Mouse (Mus musculus) stomach, embryonic 15.5 days (tissue): ENCODE measurements at regions not wholly inside any gene's neighbourhood (a gene's known extent, or its start where the extent isn't known, plus 50 kb on each side); places are given as distances from the start of the nearest gene placed in this dataset.

Experiments used
- ATAC-seq: fragments of 200-750 bp; cut with Nextera tagmentation; 2 replicates; pipeline ENCODE4 v1.8.0; 2017; ENCODE audit warnings: low read depth, moderate number of reproducible peaks, moderate TSS enrichment; ENCODE audit not compliant: insufficient read depth, low FRiP score
- H3K27ac ChIP-seq: fragments of 300-500 bp; sonication (generic); 2 replicates; pipeline ENCODE4 v1.5.1; 2015; ENCODE audit warnings: mild to moderate bottlenecking, inconsistent platforms
- H3K27me3 ChIP-seq: fragments of 300-500 bp; sonication (generic); replicated peaks from 2 replicates; pipeline ENCODE4 v1.6.1; 2015; ENCODE audit warnings: inconsistent platforms
- H3K36me3 ChIP-seq: fragments of 300-500 bp; sonication (generic); 2 replicates; pipeline ENCODE4 v1.6.1; 2015; ENCODE audit warnings: inconsistent platforms
- H3K4me1 ChIP-seq: fragments of 300-500 bp; sonication (generic); 2 replicates; pipeline ENCODE4 v1.6.1; 2015; ENCODE audit warnings: inconsistent platforms
- H3K4me2 ChIP-seq: fragments of 300-500 bp; sonication (generic); 2 replicates; pipeline ENCODE4 v1.6.1; 2015; ENCODE audit warnings: mild to moderate bottlenecking, inconsistent platforms
- H3K4me3 ChIP-seq: fragments of 300-500 bp; sonication (generic); replicated peaks from 2 replicates; pipeline ENCODE4 v1.5.1; 2015; ENCODE audit warnings: inconsistent platforms
- H3K9ac ChIP-seq: fragments of 300-500 bp; sonication (generic); 2 replicates; pipeline ENCODE4 v1.6.1; 2015; ENCODE audit warnings: inconsistent platforms
- H3K9me3 ChIP-seq: fragments of 300-500 bp; sonication (generic); 2 replicates; pipeline ENCODE4 v1.6.1; 2016; ENCODE audit warnings: inconsistent platforms
- WGBS: fragments of 180-500 bp; shearing (Covaris S2); methylation state at CpG from one replicate; pipeline ENCODE4 v1.1.7; 2015; 5-methylcytosine and 5-hydroxymethylcytosine counted together

GRCm38 (mm10) chr5:28519059-28519543 is 52.0 kb upstream of the Shh start:
- no peaks in the 10 kb centered on the region for H3K36me3 ChIP-seq
- WGBS = 87% methylated on average over 3 of the region's 3 CpGs
- no peaks in the 10 kb centered on the region for H3K9me3 ChIP-seq
- H3K9ac ChIP-seq = no peak overlapping the region
- no peaks in the 10 kb centered on the region for H3K27me3 ChIP-seq
- no peak for ATAC-seq
- H3K4me2 ChIP-seq = no peak overlapping the region
- H3K4me1 ChIP-seq = peaks cover 10% of the 10 kb centered on the region; the same call in 1 of the 2 replicates
- H3K4me3 ChIP-seq = no peak overlapping the region
- H3K27ac ChIP-seq = no peak overlapping the region
